Mouse (Mus musculus) midbrain, embryonic 16.5 days (tissue): ENCODE data around the gene Igfbpl1. TPM values are rescaled to one million over a fixed set of nuclear protein-coding genes. Genes with fewer than 3 reads are reported as not detected.
A peak's percentile ranks its signal among the peaks of the same experiment; 100 is the strongest.

Experiments used
- ATAC-seq: fragments of 200-750 bp; cut with Nextera tagmentation; 2 replicates; pipeline ENCODE4 v1.8.0; 2017; ENCODE audit warnings: moderate TSS enrichment
- H3K27ac ChIP-seq: fragments of 300-500 bp; sonication (generic); 2 replicates; pipeline ENCODE4 v1.5.1; 2014; ENCODE audit warnings: mild to moderate bottlenecking, low read length, mixed read lengths
- H3K27me3 ChIP-seq: fragments of 300-500 bp; sonication (generic); 2 replicates; pipeline ENCODE4 v1.6.1; 2014; ENCODE audit warnings: low read depth, low read length, mixed read lengths; ENCODE audit not compliant: control insufficient read depth, insufficient read depth
- H3K36me3 ChIP-seq: fragments of 300-500 bp; sonication (generic); 2 replicates; pipeline ENCODE4 v1.6.1; 2014; ENCODE audit warnings: mild to moderate bottlenecking, low read length, moderate library complexity, mixed read lengths; ENCODE audit not compliant: control insufficient read depth, insufficient read depth
- H3K4me1 ChIP-seq: fragments of 300-500 bp; sonication (generic); 2 replicates; pipeline ENCODE4 v1.6.1; 2014; ENCODE audit warnings: mild to moderate bottlenecking, low read length, mixed read lengths; ENCODE audit not compliant: control insufficient read depth, insufficient read depth
- H3K4me2 ChIP-seq: fragments of 300-500 bp; sonication (generic); 2 replicates; pipeline ENCODE4 v1.6.1; 2014; ENCODE audit warnings: mild to moderate bottlenecking, low read length, mixed read lengths
- H3K4me3 ChIP-seq: fragments of 300-500 bp; sonication (generic); 2 replicates; pipeline ENCODE4 v1.5.1; 2014; ENCODE audit warnings: low read depth, mild to moderate bottlenecking, low read length, moderate library complexity, mixed read lengths
- H3K9ac ChIP-seq: fragments of 300-500 bp; sonication (generic); 2 replicates; pipeline ENCODE4 v1.6.1; 2014; ENCODE audit warnings: low read depth, low read length, mixed read lengths
- H3K9me3 ChIP-seq: fragments of 300-500 bp; sonication (generic); replicated peaks from 2 replicates; pipeline ENCODE4 v1.6.1; 2014; ENCODE audit warnings: mild to moderate bottlenecking, low read length, mixed read lengths; ENCODE audit not compliant: control insufficient read depth, poor library complexity, severe bottlenecking
- WGBS: fragments of 180-500 bp; shearing (Covaris S2); extraction: QIAGEN DNeasy Blood & Tissue Kit; methylation state at CpG from one replicate; pipeline ENCODE4 v1.1.7; 2014; 5-methylcytosine and 5-hydroxymethylcytosine counted together
- polyA plus RNA-seq: library from polyadenylated mRNA; unstranded; fragments of >200 nt; fragmentation: Nextera tagmentation; extraction: Ambion mirVana; gene quantifications from 2 replicates; pipeline ENCODE4 v1.2.1, GENCODE M21; 2015

Igfbpl1 gene
- polyA plus RNA-seq, 1 experiment from 2014 or later = 33.4 TPM

GRCm38 (mm10) chr4:45769791-45770637 lies 56.7 kb downstream of the Igfbpl1 start:
- WGBS = 8% methylated on average over 10 of the region's 10 CpGs
- Histone ChIP-seq H3K4me1 (peaks cover 51% of the 10 kb centered on the region), H3K9ac (no peak overlapping the region), H3K27me3 (no peaks in the 10 kb centered on the region), H3K4me3 (no peak overlapping the region), H3K4me2 (no peak overlapping the region), H3K27ac (peak overlapping the region; percentile 66), H3K9me3 (no peaks in the 10 kb centered on the region), H3K36me3 (no peaks in the 10 kb centered on the region)
- ATAC-seq = no peak

- peaks cover 60% of the 10 kb centered on the region for H3K4me1 ChIP-seq
- H3K9ac ChIP-seq = peak overlapping the region; percentile 28; the same call in 1 of the 2 replicates
- H3K9me3 ChIP-seq = no peaks in the 10 kb centered on the region
- no peak for ATAC-seq
- no peaks in the 10 kb centered on the region for H3K36me3 ChIP-seq
- H3K27ac ChIP-seq = no peak overlapping the region; the same call in 1 of the 2 replicates
- H3K4me2 ChIP-seq = no peak overlapping the region
- no peak overlapping the region for H3K4me3 ChIP-seq
- 34% methylated on average over 10 of the region's 10 CpGs for WGBS
- no peaks in the 10 kb centered on the region for H3K27me3 ChIP-seq
These were observed 57.6 kb downstream of the Igfbpl1 start for GRCm38 (mm10) chr4:45769141-45769540.

- no peak for ATAC-seq
- WGBS = 57% methylated on average over 11 of the region's 11 CpGs
- H3K9ac ChIP-seq = no peak overlapping the region
These were observed 58.7 kb downstream of the Igfbpl1 start for GRCm38 (mm10) chr4:45767891-45768558.

DNA sequence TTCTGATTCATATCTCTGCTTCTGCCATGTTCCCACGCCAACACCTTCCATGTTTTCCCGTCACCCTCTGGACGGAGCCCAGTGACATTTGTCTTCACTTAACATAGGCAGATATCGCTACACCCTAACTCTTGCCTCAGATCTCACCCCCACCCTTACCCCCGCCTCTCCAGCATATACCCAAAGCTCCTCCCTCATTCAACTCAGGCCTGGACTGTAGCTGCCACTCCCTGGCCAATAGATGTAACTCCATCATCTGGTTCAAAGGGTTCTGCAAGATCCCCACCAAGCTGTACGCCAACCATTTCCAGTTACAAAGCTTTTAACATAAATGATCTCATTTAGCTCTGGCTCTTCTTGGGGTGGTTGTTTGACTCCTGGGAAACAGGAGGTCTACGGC lies 59.9 kb downstream of the Igfbpl1 start:
- Histone ChIP-seq H3K27me3 (no peaks in the 10 kb centered on the region), H3K4me2 (no peak overlapping the region), H3K4me1 (peaks cover 70% of the 10 kb centered on the region), H3K9me3 (no peaks in the 10 kb centered on the region), H3K36me3 (no peaks in the 10 kb centered on the region), H3K27ac (no peak overlapping the region), H3K4me3 (no peak overlapping the region), H3K9ac (no peak overlapping the region)
- ATAC-seq = no peak
- 69% methylated on average over 7 of the region's 7 CpGs for WGBS

More at GRCm38 (mm10) chr4:45767891-45768558, 58.7 kb downstream of the Igfbpl1 start:
- Histone ChIP-seq H3K4me3 (no peak overlapping the region), H3K27ac (no peak overlapping the region), H3K9me3 (no peaks in the 10 kb centered on the region), H3K4me1 (peaks cover 71% of the 10 kb centered on the region), H3K36me3 (no peaks in the 10 kb centered on the region), H3K4me2 (no peak overlapping the region), H3K27me3 (no peaks in the 10 kb centered on the region)

GRCm38 (mm10) chr4:45765565-45766201 lies 61.0 kb downstream of the Igfbpl1 start:
- H3K36me3 ChIP-seq = no peaks in the 10 kb centered on the region
- WGBS = 1% methylated on average over 14 of the region's 18 CpGs
- peak overlapping the region; percentile 37 for H3K4me2 ChIP-seq
- H3K27ac ChIP-seq = peak overlapping the region; percentile 14; the same call in 1 of the 2 replicates
- no peak overlapping the region for H3K4me3 ChIP-seq
- peak; percentile 22; the same call in 1 of the 2 replicates for ATAC-seq
- no peaks in the 10 kb centered on the region for H3K9me3 ChIP-seq
- peak overlapping the region; percentile 22; the same call in 1 of the 2 replicates for H3K9ac ChIP-seq
- H3K27me3 ChIP-seq = no peaks in the 10 kb centered on the region
- H3K4me1 ChIP-seq = peaks cover 61% of the 10 kb centered on the region

DNA sequence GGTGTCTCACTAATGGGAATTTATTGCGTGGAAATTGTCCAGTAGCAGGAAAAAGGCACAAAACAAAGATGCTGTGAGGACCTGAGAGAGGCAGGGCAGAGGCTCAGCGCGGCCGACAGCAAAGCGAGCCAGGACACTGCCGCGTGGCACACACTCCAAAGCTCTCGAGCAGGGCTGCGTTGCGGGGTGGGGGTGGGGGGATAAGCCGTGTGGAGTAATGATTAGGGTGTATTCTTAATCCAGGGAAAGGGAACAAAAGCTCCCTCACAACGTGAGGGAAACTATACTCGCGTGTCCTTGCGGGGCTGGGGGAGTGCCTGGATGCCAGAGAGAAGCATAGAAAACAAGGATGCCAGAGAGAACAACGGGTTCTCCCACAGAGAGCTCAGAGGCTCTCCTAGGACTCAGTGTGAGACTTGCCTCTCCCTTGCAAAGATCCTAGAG lies 61.6 kb downstream of the Igfbpl1 start:
- peak overlapping the region; percentile 14; the same call in 1 of the 2 replicates for H3K27ac ChIP-seq
- H3K9ac ChIP-seq = peak overlapping the region; percentile 22; the same call in 1 of the 2 replicates
- H3K4me2 ChIP-seq = peak overlapping the region; percentile 37
- no peaks in the 10 kb centered on the region for H3K27me3 ChIP-seq
- ATAC-seq = no peak
- H3K4me3 ChIP-seq = 0 out of 2 replicates have a peak overlapping the region, but pooled peaks have one; percentile 2
- WGBS = 1% methylated on average over 16 of the region's 16 CpGs
- no peaks in the 10 kb centered on the region for H3K9me3 ChIP-seq
- peaks cover 55% of the 10 kb centered on the region for H3K4me1 ChIP-seq
- H3K36me3 ChIP-seq = no peaks in the 10 kb centered on the region

GRCm38 (mm10) chr4:45764141-45764494 lies 62.6 kb downstream of the Igfbpl1 start:
- ATAC-seq = no peak

DNA sequence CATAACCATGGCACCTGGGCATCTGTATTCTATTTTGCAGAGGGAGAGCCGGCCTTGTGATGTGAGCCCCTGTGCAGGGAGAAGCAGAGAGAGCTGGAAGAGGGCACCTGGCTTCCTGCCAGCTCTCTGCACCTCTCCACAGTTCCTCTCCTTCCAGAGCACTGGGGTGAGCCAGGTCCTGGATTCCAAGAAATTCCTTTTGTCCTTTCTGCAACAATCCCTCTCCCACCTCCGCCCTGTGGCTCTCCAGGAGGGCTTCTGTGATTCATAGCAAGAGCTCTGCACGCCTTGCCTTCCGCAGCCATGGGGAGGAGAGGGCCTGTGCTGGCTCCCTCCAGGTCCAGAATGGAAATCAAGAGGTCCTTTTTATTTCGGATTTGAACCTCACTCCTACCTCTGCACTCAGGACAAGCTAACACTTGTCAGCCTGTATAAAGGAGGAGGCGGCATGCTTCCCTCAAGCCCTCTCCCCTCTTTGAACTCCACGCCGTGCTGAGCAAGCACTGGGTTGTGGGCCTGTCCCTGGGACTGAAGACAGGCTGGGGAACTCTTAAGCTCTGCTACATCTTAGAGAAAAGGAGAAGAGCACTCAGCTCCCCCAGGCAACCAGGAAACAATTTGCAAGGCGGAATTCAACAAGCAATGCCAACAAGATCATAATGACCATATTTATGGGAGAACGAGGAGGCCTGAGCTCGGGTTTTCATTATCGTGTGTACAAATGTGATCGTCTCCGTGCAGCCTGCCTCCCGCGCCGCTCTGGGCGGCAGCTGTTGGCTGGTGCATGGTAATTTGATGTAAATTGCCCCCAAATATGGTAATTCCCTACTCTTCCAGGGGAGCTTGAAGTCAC lies 63.2 kb downstream of the Igfbpl1 start:
- Histone ChIP-seq H3K4me3 (no peak overlapping the region), H3K4me1 (peaks cover 42% of the 10 kb centered on the region), H3K9ac (peak overlapping the region; percentile 38; the same call in 1 of the 2 replicates), H3K27ac (peak overlapping the region; percentile 62), H3K4me2 (peak overlapping the region; percentile 41), H3K36me3 (no peaks in the 10 kb centered on the region), H3K27me3 (no peaks in the 10 kb centered on the region), H3K9me3 (no peaks in the 10 kb centered on the region)
- 3% methylated on average over 18 of the region's 18 CpGs for WGBS
- peak; percentile 41; the same call in 1 of the 2 replicates for ATAC-seq

More at GRCm38 (mm10) chr4:45764141-45764494, 62.6 kb downstream of the Igfbpl1 start:
- Histone ChIP-seq H3K36me3 (no peaks in the 10 kb centered on the region), H3K4me3 (no peak overlapping the region), H3K4me2 (peak overlapping the region; percentile 41), H3K9ac (peak overlapping the region; percentile 38; the same call in 1 of the 2 replicates), H3K9me3 (no peaks in the 10 kb centered on the region), H3K27me3 (no peaks in the 10 kb centered on the region), H3K27ac (peak overlapping the region; percentile 62), H3K4me1 (peaks cover 47% of the 10 kb centered on the region)
- 10% methylated on average over 10 of the region's 10 CpGs for WGBS
